Mouse (Mus musculus): ENCODE measurements around the gene Zscan10. TPM values are rescaled to one million over a fixed set of nuclear protein-coding genes. Genes with fewer than 3 reads are reported as not detected.
"Not testable (repeated sequence)": the region's sequence is repeated elsewhere in the genome, so short reads cannot be mapped to it uniquely, and the experiment has no call there.

Gene Zscan10
- total RNA-seq, 2 experiments from 2014 or later, result 0.36 TPM; not detected in 1

GRCm38 (mm10) chr17:23585721-23586491 lies 14.8 kb upstream of the Zscan10 start:
- peak; percentile 80 to 85 for DNase-seq (ENCODE audit: low spot score in 2 of 2)

GRCm38 (mm10) chr17:23587253-23587652 lies 13.4 kb upstream of the Zscan10 start:
- DNase-seq (ENCODE audit: low spot score in 2 of 2), result no peak

- DNase-seq (ENCODE audit: low spot score in 2 of 2), result peak; percentile 93 to 96
Measured at GRCm38 (mm10) chr17:23592208-23592925, 8.3 kb upstream of the Zscan10 start.

GRCm38 (mm10) chr17:23592926-23593300 lies 7.7 kb upstream of the Zscan10 start:
- DNase-seq (ENCODE audit: low spot score in 2 of 2), result no peak

- not testable (repeated sequence) for DNase-seq (ENCODE audit: low spot score in 2 of 2)
Measured at GRCm38 (mm10) chr17:23595139-23595538, 5.5 kb upstream of the Zscan10 start.

- peak; percentile 61 to 85 for DNase-seq (ENCODE audit: low spot score in 2 of 2)
Measured at GRCm38 (mm10) chr17:23598582-23599552, 1.8 kb upstream of the Zscan10 start, which contains the start of gene Zfp13. TSS of gene Zfp13 (minus strand) at chr17:23599487.

GRCm38 (mm10) chr17:23599605-23600063 lies 1.0 kb upstream of the Zscan10 start:
- no peak for DNase-seq (ENCODE audit: low spot score in 2 of 2)

- DNase-seq (ENCODE audit: low spot score in 2 of 2), result no peak
Measured at GRCm38 (mm10) chr17:23601836-23602585, 1.4 kb downstream of the Zscan10 start.

GRCm38 (mm10) chr17:23603077-23603476 lies 2.4 kb downstream of the Zscan10 start:
- no peak for DNase-seq (ENCODE audit: low spot score in 2 of 2)

- DNase-seq (ENCODE audit: low spot score in 2 of 2), result no peak
Measured at GRCm38 (mm10) chr17:23603542-23603941, 2.9 kb downstream of the Zscan10 start.

GRCm38 (mm10) chr17:23604394-23604793 lies 3.7 kb downstream of the Zscan10 start:
- DNase-seq (ENCODE audit: low spot score in 2 of 2), result no peak

- no peak for DNase-seq (ENCODE audit: low spot score in 2 of 2)
Measured at GRCm38 (mm10) chr17:23605220-23605619, 4.6 kb downstream of the Zscan10 start.

- DNase-seq (ENCODE audit: low spot score in 2 of 2), result no peak
Measured at GRCm38 (mm10) chr17:23609612-23610011, 9.0 kb downstream of the Zscan10 start.

GRCm38 (mm10) chr17:23610361-23610800 lies 9.7 kb downstream of the Zscan10 start:
- peak; percentile 13 to 26 for DNase-seq (ENCODE audit: low spot score in 2 of 2)

GRCm38 (mm10) chr17:23617087-23617486 lies 16.4 kb downstream of the Zscan10 start:
- DNase-seq (ENCODE audit: low spot score in 2 of 2), result no peak

- DNase-seq (ENCODE audit: low spot score in 2 of 2), result no peak
Measured at GRCm38 (mm10) chr17:23620351-23620750, 19.7 kb downstream of the Zscan10 start.

GRCm38 (mm10) chr17:23627813-23628212 lies 27.2 kb downstream of the Zscan10 start:
- DNase-seq (ENCODE audit: low spot score in 2 of 2), result no peak

- DNase-seq (ENCODE audit: low spot score in 2 of 2), result peak; percentile 78 to 80
Measured at GRCm38 (mm10) chr17:23630195-23631020, 29.8 kb downstream of the Zscan10 start.

GRCm38 (mm10) chr17:23631241-23631640 lies 30.6 kb downstream of the Zscan10 start:
- no peak for DNase-seq (ENCODE audit: low spot score in 2 of 2)

Measured in layer of hippocampus, postnatal 14 days (tissue).